Mouse (Mus musculus): ENCODE data around the gene Gm10553.
"Not testable (repeated sequence)": the region's sequence is repeated elsewhere in the genome, so short reads cannot be mapped to it uniquely, and the experiment has no call there.

- TF ChIP-seq POLR2A (IDR thresholded peaks at IDR 0.05; ENCODE audit: borderline replicate concordance, control insufficient read depth, low read depth, low read length); CTCF (IDR thresholded peaks at IDR 0.05; ENCODE audit: control insufficient read depth, insufficient read depth, low read length): not testable (repeated sequence)
Measured at GRCm38 (mm10) chr1:85110876-85111275, 10.9 kb downstream of the Gm10553 start.

All from bone marrow, adult 2 months (tissue).